Mouse (Mus musculus) layer of hippocampus, postnatal 10 days (tissue): Measurements from ENCODE around the gene Gm20715. TPM values are rescaled to one million over a fixed set of nuclear protein-coding genes. Genes with fewer than 3 reads are reported as not detected.
"Not testable (repeated sequence)": the region's sequence is repeated elsewhere in the genome, so short reads cannot be mapped to it uniquely, and the experiment has no call there.

Experiments used
- DNase-seq, 2 experiments: peaks; one replicate each; pipeline ENCODE4 v3.0.0; 2021; ENCODE audit warnings: low spot score in 2 of 2
- total RNA-seq, 2 experiments: library from RNA; stranded (reverse); gene quantifications; 2 replicates each; pipeline ENCODE4 v1.2.3; 2021

Gene Gm20715
- total RNA-seq, 2 experiments from 2014 or later, result 0.09 to 0.14 TPM

GRCm38 (mm10) chr7:6419894-6420293 lies 9.8 kb downstream of the Gm20715 start:
- no peak for DNase-seq

GRCm38 (mm10) chr7:6429381-6429780 lies 19.3 kb downstream of the Gm20715 start:
- DNase-seq, result no peak

- DNase-seq, result no peak
Measured at GRCm38 (mm10) chr7:6430342-6430741, 20.3 kb downstream of the Gm20715 start.

- no peak for DNase-seq
Measured at GRCm38 (mm10) chr7:6438388-6438787, 28.3 kb downstream of the Gm20715 start, which contains the start of gene Olfr1344. TSS of gene Olfr1344 (plus strand) at chr7:6438688.

GRCm38 (mm10) chr7:6441173-6441572 lies 31.1 kb downstream of the Gm20715 start:
- no peak for DNase-seq

- DNase-seq, result no peak
Measured at GRCm38 (mm10) chr7:6447771-6448170, 37.7 kb downstream of the Gm20715 start.

- DNase-seq, result no peak
Measured at GRCm38 (mm10) chr7:6455868-6456267, 45.8 kb downstream of the Gm20715 start, which contains the start of gene Olfr1336. TSS of gene Olfr1336 (plus strand) at chr7:6456168.

GRCm38 (mm10) chr7:6456399-6456798 lies 46.3 kb downstream of the Gm20715 start:
- DNase-seq, result no peak

- DNase-seq, result no peak
Measured at GRCm38 (mm10) chr7:6466951-6467350, 56.9 kb downstream of the Gm20715 start, which contains the start of gene Olfr1346. TSS of gene Olfr1346 (plus strand) at chr7:6467101.

GRCm38 (mm10) chr7:6477633-6478032 lies 67.6 kb downstream of the Gm20715 start:
- DNase-seq, result not testable (repeated sequence)

GRCm38 (mm10) chr7:6486841-6487240 lies 76.8 kb downstream of the Gm20715 start, which contains the start of gene Olfr5:
TSS of gene Olfr5 (minus strand) at chr7:6486941.
- no peak for DNase-seq

Other genes starting within 250 kb of the Gm20715 start
- 10 to 100 TPM; 55.9 to 65.8 TPM for gene Zfp444, start 238.1 kb upstream of the Gm20715 start, total RNA-seq
- gene Galp, start 213.2 kb upstream of the Gm20715 start, total RNA-seq, result not detected
- gene Zscan5b, start 188.0 kb upstream of the Gm20715 start, total RNA-seq, result not detected
- gene Epp13, start 157.6 kb upstream of the Gm20715 start, total RNA-seq, result not detected
- 10 to 100 TPM; 14.5 to 17.2 TPM for gene Zfp667, start 123.7 kb upstream of the Gm20715 start, total RNA-seq
- 10 to 100 TPM; 17.6 to 17.8 TPM for gene Zfp583, start 79.0 kb upstream of the Gm20715 start, total RNA-seq
- 1 to 10 TPM; 5.6 to 6.8 TPM for gene Gm3854, start 66.5 kb upstream of the Gm20715 start, total RNA-seq
- 1 to 10 TPM; 5.2 to 5.8 TPM for gene Zfp78, start 47.0 kb upstream of the Gm20715 start, total RNA-seq
- gene Zfp28, start 27.0 kb upstream of the Gm20715 start, total RNA-seq, result 10 to 100 TPM in 1 of 2 experiments, 1 to 10 TPM in 1; 8.6 to 10.3 TPM
- gene Smim17, start 11.6 kb upstream of the Gm20715 start, total RNA-seq, result 10 to 100 TPM; 18.5 to 19.0 TPM
- gene Olfr1344, start 28.4 kb downstream of the Gm20715 start, total RNA-seq, result 1 to 10 TPM; 1.1 to 1.4 TPM
- under 1 TPM in 1 of 2 experiments, not detected in 1; 0.04 TPM for gene Olfr1336, start 45.9 kb downstream of the Gm20715 start, total RNA-seq
- not detected for gene Olfr1346, start 56.8 kb downstream of the Gm20715 start, total RNA-seq
- not detected for gene Olfr5, start 76.7 kb downstream of the Gm20715 start, total RNA-seq
- gene Olfr1347, start 89.5 kb downstream of the Gm20715 start, total RNA-seq, result not detected
- not detected for gene Olfr1348, start 98.5 kb downstream of the Gm20715 start, total RNA-seq
- under 1 TPM in 1 of 2 experiments, not detected in 1; 0.22 TPM for gene Olfr1349, start 112.7 kb downstream of the Gm20715 start, total RNA-seq
- not detected for gene Olfr1350, start 154.6 kb downstream of the Gm20715 start, total RNA-seq